ENCODE assay signal across 29 mouse cellular contexts in the genomic region with DNA sequence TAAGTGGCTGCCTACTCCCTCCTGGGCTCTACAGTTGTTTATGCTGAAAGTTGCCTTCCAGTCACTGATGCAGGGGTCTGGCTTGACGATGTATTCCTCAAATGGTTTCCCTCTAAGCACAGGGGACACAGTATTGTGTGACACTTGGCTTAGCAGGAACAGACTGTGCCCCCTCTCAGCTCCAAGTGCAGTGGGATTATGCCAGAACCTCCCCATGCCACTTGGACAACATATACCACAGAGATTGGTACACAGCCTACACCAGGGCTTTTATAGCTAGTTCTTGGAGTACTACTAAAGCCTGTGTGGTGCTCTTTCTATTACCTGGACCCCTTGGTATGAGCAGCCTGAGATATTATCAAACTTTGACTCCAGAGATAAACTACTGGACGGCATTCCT. TPM values are rescaled to one million over a fixed set of nuclear protein-coding genes. Genes with fewer than 3 reads are reported as not detected.
"Had no signal": no experiment of that assay in that cellular context is flagged by ENCODE, and none has a peak within 500 bp of the region (broad histone marks: within the 10 kb centered on the region; RNA-seq: fewer than 3 reads in every experiment).

No protein-coding gene starts in this region.

RNA-seq across cellular contexts. Expression of a gene that starts 0.9 kb away (rescaled TPM):
- total RNA-seq: common myeloid progenitor, adult 5-6 weeks; gastrocnemius, adult 2 months; gastrocnemius, postnatal 10 days; gastrocnemius, postnatal 14 days; gastrocnemius, postnatal 25 days; gastrocnemius, postnatal 36 days; granulocyte monocyte progenitor cell, adult 5-6 weeks had no signal
- polyA plus RNA-seq: cerebellum, adult 2 months; cortical plate, adult 2 months; embryonic facial prominence, embryonic 10.5 days; embryonic facial prominence, embryonic 11.5 days; embryonic facial prominence, embryonic 12.5 days; embryonic facial prominence, embryonic 13.5 days; embryonic facial prominence, embryonic 14.5 days; embryonic facial prominence, embryonic 15.5 days; erythroblast, embryonic 14.5 days; forebrain, embryonic 10.5 days; forebrain, embryonic 11.5 days; forebrain, embryonic 12.5 days; forebrain, embryonic 13.5 days; forebrain, embryonic 14.5 days; forebrain, embryonic 15.5 days; forebrain, embryonic 16.5 days; frontal cortex, adult 2 months had no signal

RNA-seq across cellular contexts. Expression of a gene that starts 20.2 kb away (rescaled TPM):
- total RNA-seq: common myeloid progenitor, adult 5-6 weeks; gastrocnemius, adult 18-20 months; gastrocnemius, adult 2 months; gastrocnemius, adult 8-10 months; gastrocnemius, postnatal 10 days; gastrocnemius, postnatal 14 days; gastrocnemius, postnatal 25 days; gastrocnemius, postnatal 36 days; gastrocnemius, postnatal 4 days; granulocyte monocyte progenitor cell, adult 5-6 weeks had no signal
- polyA plus RNA-seq: cerebellum, adult 2 months; cortical plate, adult 2 months; embryonic facial prominence, embryonic 10.5 days; embryonic facial prominence, embryonic 11.5 days; embryonic facial prominence, embryonic 12.5 days; embryonic facial prominence, embryonic 14.5 days; embryonic facial prominence, embryonic 15.5 days; erythroblast, embryonic 14.5 days; forebrain, embryonic 10.5 days; forebrain, embryonic 11.5 days; forebrain, embryonic 12.5 days; forebrain, embryonic 13.5 days; forebrain, embryonic 14.5 days; forebrain, embryonic 15.5 days; forebrain, embryonic 16.5 days; frontal cortex, adult 2 months had no signal

RNA-seq across cellular contexts. Expression of a gene that starts 28.9 kb away (rescaled TPM):
- total RNA-seq: common myeloid progenitor, adult 5-6 weeks; gastrocnemius, adult 18-20 months; gastrocnemius, adult 2 months; gastrocnemius, postnatal 25 days; gastrocnemius, postnatal 36 days; granulocyte monocyte progenitor cell, adult 5-6 weeks; heart, adult 18-20 months; heart, adult 2 months had no signal
- polyA plus RNA-seq: erythroblast, embryonic 14.5 days had no signal
